Mouse (Mus musculus) cerebellum, postnatal 25 days (tissue): ENCODE data around the gene Tgfbrap1.

Experiments
- DNase-seq, 2 experiments: peaks; one replicate each; pipeline ENCODE4 v3.0.0; 2021; ENCODE audit warnings: mixed read lengths in 2 of 2

The Tgfbrap1 gene

GRCm38 (mm10) chr1:43010461-43010860 lies 88.0 kb downstream of the Tgfbrap1 start:
- no peak for DNase-seq

DNA sequence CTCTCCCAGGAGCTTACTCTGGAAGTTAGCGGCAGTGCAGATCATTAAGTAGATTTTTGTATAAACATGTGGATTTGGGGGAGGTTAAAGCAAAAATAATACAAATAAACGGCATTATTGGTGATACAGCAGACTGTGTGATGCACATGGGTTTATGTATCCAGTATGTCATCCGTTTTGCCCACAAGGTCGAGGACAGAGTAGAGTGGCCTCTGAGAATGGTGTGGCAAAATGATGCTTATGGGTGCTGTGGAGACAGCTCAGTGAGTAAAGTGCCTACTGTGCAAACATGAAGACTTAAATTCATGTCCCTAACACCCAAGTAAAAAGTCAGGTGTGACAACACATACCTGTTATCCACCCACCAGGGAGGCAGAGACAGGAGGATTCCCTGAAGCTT lies 91.9 kb downstream of the Tgfbrap1 start:
- DNase-seq: no peak

GRCm38 (mm10) chr1:43006051-43006514 lies 92.4 kb downstream of the Tgfbrap1 start:
- no peak for DNase-seq
